Mouse (Mus musculus) ES-CJ7 (cell line): ENCODE results near the gene Gimap5.

Source experiments
- DNase-seq: peaks from one replicate; pipeline ENCODE4 v3.0.0; 2011; ENCODE audit warnings: low read depth, low spot score

Gene Gimap5

GRCm38 (mm10) chr6:48739780-48740055, 6.3 kb upstream of the Gimap5 start:
- no peak for DNase-seq

GRCm38 (mm10) chr6:48740501-48741169, 5.4 kb upstream of the Gimap5 start:
- DNase-seq: no peak

- peak; percentile 46 for DNase-seq
These were observed 4.7 kb upstream of the Gimap5 start for GRCm38 (mm10) chr6:48741273-48741672.

GRCm38 (mm10) chr6:48741711-48742206, 4.2 kb upstream of the Gimap5 start:
- no peak for DNase-seq

- DNase-seq: peak; percentile 41
These were observed 3.3 kb upstream of the Gimap5 start for GRCm38 (mm10) chr6:48742422-48743351.

GRCm38 (mm10) chr6:48745490-48745889, 507 bp upstream of the Gimap5 start:
- DNase-seq: no peak

GRCm38 (mm10) chr6:48747091-48747966, 1.3 kb downstream of the Gimap5 start:
- no peak for DNase-seq

GRCm38 (mm10) chr6:48763567-48764270, 17.7 kb downstream of the Gimap5 start:
- no peak for DNase-seq

GRCm38 (mm10) chr6:48764496-48764895, 18.5 kb downstream of the Gimap5 start:
- no peak for DNase-seq

- DNase-seq: no peak
These were observed 22.3 kb downstream of the Gimap5 start for GRCm38 (mm10) chr6:48768178-48768869.

- no peak for DNase-seq
These were observed 22.9 kb downstream of the Gimap5 start for GRCm38 (mm10) chr6:48768933-48769332.

- no peak for DNase-seq
These were observed 24.7 kb downstream of the Gimap5 start, which contains the start of gene Gimap3 for GRCm38 (mm10) chr6:48770696-48771095. TSS of gene Gimap3 (minus strand) at chr6:48770851.

- DNase-seq: peak; percentile 85
These were observed 26.0 kb downstream of the Gimap5 start for GRCm38 (mm10) chr6:48772030-48772429.

GRCm38 (mm10) chr6:48784406-48784805, 38.4 kb downstream of the Gimap5 start:
- DNase-seq: no peak

- no peak for DNase-seq
These were observed 39.2 kb downstream of the Gimap5 start for GRCm38 (mm10) chr6:48785189-48785588.

- no peak for DNase-seq
These were observed 39.6 kb downstream of the Gimap5 start for GRCm38 (mm10) chr6:48785601-48786000.

- DNase-seq: no peak
These were observed 41.9 kb downstream of the Gimap5 start for GRCm38 (mm10) chr6:48787867-48788266.

- DNase-seq: no peak
These were observed 55.9 kb downstream of the Gimap5 start for GRCm38 (mm10) chr6:48801897-48802296.

GRCm38 (mm10) chr6:48803406-48804051, 57.5 kb downstream of the Gimap5 start:
- no peak for DNase-seq
